Mouse (Mus musculus): ENCODE measurements around the gene Gm4924. TPM values are rescaled to one million over a fixed set of nuclear protein-coding genes. Genes with fewer than 3 reads are reported as not detected.

Gm4924 gene
- total and polyA plus RNA-seq, 3 experiments, result 4.0 to 5.4 TPM; not detected in 1

GRCm38 (mm10) chr10:82423631-82424030 lies 69.6 kb downstream of the Gm4924 start:
- no peaks in the 10 kb centered on the region for H3K27me3 ChIP-seq (ENCODE audit: control insufficient read depth in 1 of 2, insufficient read depth in 2 of 2, low read length in 2 of 2)
- TF ChIP-seq KAT2A (conservative IDR thresholded peaks at IDR 0.05; ENCODE audit: low read depth, low read length), result no peak
- TF ChIP-seq CHD1 (IDR thresholded peaks at IDR 0.05; ENCODE audit: low read depth, low read length), result no peak
- TF ChIP-seq POLR2AphosphoS2 (IDR thresholded peaks at IDR 0.05; ENCODE audit: low read length), result no peak
- TF ChIP-seq ZNF384 (IDR thresholded peaks at IDR 0.05; ENCODE audit: low read depth, low read length), result no peak
- TF ChIP-seq BHLHE40 (IDR thresholded peaks at IDR 0.05; ENCODE audit: borderline replicate concordance, low read depth, low read length), result no peak
- no peak for TF ChIP-seq MAX (IDR thresholded peaks at IDR 0.05; ENCODE audit: low read length)
- TF ChIP-seq SMC3 (IDR thresholded peaks at IDR 0.05; ENCODE audit: low read depth, low read length), result no peak
- no peak for TF ChIP-seq GATA1 (IDR thresholded peaks at IDR 0.05; ENCODE audit: low read depth, low read length)
- TF ChIP-seq NELFE (IDR thresholded peaks at IDR 0.05; ENCODE audit: low read depth, low read length), result no peak
- no peak for TF ChIP-seq ZC3H11A (IDR thresholded peaks at IDR 0.05; ENCODE audit: low read depth, low read length)
- TF ChIP-seq RCOR1 (IDR thresholded peaks at IDR 0.05; ENCODE audit: low read depth, low read length), result no peak
- TF ChIP-seq EP300 (IDR thresholded peaks at IDR 0.05; ENCODE audit: low read depth in 1 of 2, low read length in 2 of 2), result no peak
- H3K9ac ChIP-seq (ENCODE audit: control insufficient read depth, low read depth, low read length, poor library complexity, severe bottlenecking), result no peak overlapping the region
- no peak for DNase-seq (ENCODE audit: low read depth, low spot score)
- H3K4me3 ChIP-seq (ENCODE audit: control insufficient read depth in 1 of 2, insufficient read depth in 1 of 2, low read depth in 2 of 2, low read length in 2 of 2), result no peak overlapping the region
- H3K9me3 ChIP-seq (replicated peaks; ENCODE audit: insufficient read depth, low read length), result no peaks in the 10 kb centered on the region
- no peaks in the 10 kb centered on the region for H3K79me2 ChIP-seq (ENCODE audit: control insufficient read depth, insufficient read depth, low read length, poor library complexity)
- H3K27ac ChIP-seq (ENCODE audit: control insufficient read depth, low read depth, low read length), result no peak overlapping the region
- H3K36me3 ChIP-seq (ENCODE audit: control insufficient read depth in 1 of 2, insufficient read depth in 2 of 2, low read length in 2 of 2), result no peaks in the 10 kb centered on the region
- no peaks in the 10 kb centered on the region for H3K4me1 ChIP-seq (ENCODE audit: control insufficient read depth in 1 of 2, insufficient read depth in 2 of 2, low read length in 2 of 2)

Other genes starting within 250 kb of the Gm4924 start
- gene AU041133, start 226.2 kb upstream of the Gm4924 start, total RNA-seq (2012; rRNA removed), result 2.2 and 2.3 TPM in 2 replicates
- gene AU041133, start 226.2 kb upstream of the Gm4924 start, polyA plus RNA-seq (2012; ENCODE audit: insufficient read depth in 1 of 2, insufficient read length in 2 of 2, low read depth in 1 of 2, low replicate concordance in 2 of 2, missing spikeins in 1 of 2), result under 1 TPM in 1 of 2 experiments, not detected in 1; 0.86 TPM
- not detected in 2 replicates for gene Zfp938, start 113.0 kb upstream of the Gm4924 start, total RNA-seq (2012; rRNA removed)
- not detected for gene Zfp938, start 113.0 kb upstream of the Gm4924 start, polyA plus RNA-seq (2012; ENCODE audit: insufficient read depth in 1 of 2, insufficient read length in 2 of 2, low read depth in 1 of 2, low replicate concordance in 2 of 2, missing spikeins in 1 of 2)
- 0.03 TPM in 1 of 2 replicates, not detected in the other for gene 4932415D10Rik, start 37.7 kb upstream of the Gm4924 start, total RNA-seq (2012; rRNA removed)
- gene 4932415D10Rik, start 37.7 kb upstream of the Gm4924 start, polyA plus RNA-seq (2012; ENCODE audit: insufficient read depth in 1 of 2, insufficient read length in 2 of 2, low read depth in 1 of 2, low replicate concordance in 2 of 2, missing spikeins in 1 of 2), result under 1 TPM in 1 of 2 experiments, not detected in 1; 0.03 TPM
- not detected in 2 replicates for gene Gm1553, start 138.4 kb downstream of the Gm4924 start, total RNA-seq (2012; rRNA removed)
- not detected for gene Gm1553, start 138.4 kb downstream of the Gm4924 start, polyA plus RNA-seq (2012; ENCODE audit: insufficient read depth in 1 of 2, insufficient read length in 2 of 2, low read depth in 1 of 2, low replicate concordance in 2 of 2, missing spikeins in 1 of 2)